Mouse (Mus musculus): ENCODE results near the gene Cyb561d2.

Gene Cyb561d2

GRCm38 (mm10) chr9:107550491-107551116, 8.6 kb upstream of the Cyb561d2 start:
- no peak for DNase-seq (ENCODE audit: low spot score in 2 of 2)

- DNase-seq (ENCODE audit: low spot score in 2 of 2): no peak
These were observed 7.5 kb upstream of the Cyb561d2 start for GRCm38 (mm10) chr9:107549297-107550074.

- no peak for DNase-seq (ENCODE audit: low spot score in 2 of 2)
These were observed 6.8 kb upstream of the Cyb561d2 start for GRCm38 (mm10) chr9:107548820-107549219.

DNA sequence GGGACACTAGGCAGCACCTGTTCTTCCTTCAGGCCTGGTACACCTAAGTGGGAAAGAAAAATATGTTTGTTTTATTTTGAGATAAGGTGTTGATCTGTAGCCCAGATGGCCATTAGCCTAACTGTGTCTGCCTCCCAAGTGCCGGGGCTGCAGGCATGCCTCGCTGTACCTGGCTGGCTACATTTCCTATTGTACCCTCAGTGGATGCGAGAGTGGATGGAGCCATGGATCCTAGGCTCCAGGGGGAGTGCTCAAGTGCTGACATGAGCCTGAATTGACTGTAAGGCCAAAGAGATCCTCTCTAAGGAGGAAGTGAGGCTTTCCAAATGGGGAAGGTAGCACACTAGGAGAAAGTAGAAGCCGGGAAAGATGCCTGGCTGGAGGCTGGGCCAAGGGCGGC, 6.0 kb upstream of the Cyb561d2 start:
- no peak for DNase-seq (ENCODE audit: low spot score in 2 of 2)

DNA sequence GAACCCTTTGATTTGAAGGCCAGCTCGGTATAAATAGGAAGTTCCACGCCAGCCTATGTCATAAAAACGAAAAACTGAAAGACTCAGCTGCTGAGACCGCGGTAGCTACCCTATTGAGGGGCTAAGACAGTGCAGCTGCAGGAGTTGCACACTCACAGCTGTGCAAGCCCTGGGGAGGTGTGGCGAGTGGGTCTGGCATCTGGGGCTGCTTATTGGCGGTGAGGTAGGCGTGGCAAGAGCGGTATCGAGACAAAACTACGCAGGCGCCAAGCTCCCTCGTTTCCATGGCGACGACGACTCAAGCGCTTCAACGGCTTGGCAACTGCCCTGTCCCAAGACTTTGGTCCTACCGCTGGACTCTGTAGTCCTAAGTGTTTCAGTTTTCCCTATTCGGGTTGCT, 5.0 kb upstream of the Cyb561d2 start, which contains the start of gene Zmynd10:
Zmynd10 (plus strand) TSS at position 273 of the 400 bp plus-strand sequence.
- peak; percentile 92 to 93 for DNase-seq (ENCODE audit: low spot score in 2 of 2)

DNA sequence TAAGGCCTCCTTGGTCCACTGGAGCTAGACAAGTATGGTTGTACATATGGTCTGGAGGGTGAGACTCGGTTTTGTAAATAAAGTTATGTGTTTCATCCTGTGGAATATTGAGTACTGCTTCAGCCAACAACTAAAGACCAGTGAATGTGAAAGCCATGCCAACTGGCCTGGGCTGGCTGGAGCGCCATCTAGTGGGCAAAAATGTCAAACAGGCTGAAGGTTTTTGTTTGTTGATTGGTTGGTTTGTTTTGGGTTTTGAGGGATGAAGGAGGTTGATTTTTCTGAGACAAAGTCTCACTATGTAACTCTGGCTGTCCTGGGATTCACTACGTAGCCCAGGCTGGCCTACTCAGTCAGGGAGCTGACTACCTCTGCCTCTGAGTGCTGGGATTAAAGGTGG, 3.6 kb upstream of the Cyb561d2 start:
- DNase-seq (ENCODE audit: low spot score in 2 of 2): peak in 1 of 2 experiments; percentile 81

GRCm38 (mm10) chr9:107545199-107545598, 3.2 kb upstream of the Cyb561d2 start:
- DNase-seq (ENCODE audit: low spot score in 2 of 2): no peak

DNA sequence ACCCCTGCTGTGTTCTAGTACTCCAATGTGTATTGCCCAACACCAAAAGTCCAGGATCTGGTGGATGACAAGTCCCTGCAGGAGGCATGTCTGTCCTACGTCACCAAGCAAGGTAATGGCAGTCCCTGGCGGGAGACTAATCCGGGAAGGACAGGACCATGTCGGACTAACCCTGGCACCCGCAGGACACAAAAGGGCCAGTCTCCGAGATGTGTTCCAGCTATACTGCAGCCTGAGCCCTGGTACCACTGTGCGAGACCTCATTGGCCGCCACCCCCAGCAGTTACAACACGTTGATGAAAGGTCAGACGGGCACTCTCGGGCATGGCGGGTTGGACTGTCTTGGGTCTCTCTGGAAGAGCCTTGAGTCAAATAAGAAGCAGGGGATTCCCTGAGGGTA, 2.7 kb upstream of the Cyb561d2 start:
- DNase-seq (ENCODE audit: low spot score in 2 of 2): no peak

- no peak for DNase-seq (ENCODE audit: low spot score in 2 of 2)
These were observed 2.3 kb upstream of the Cyb561d2 start for GRCm38 (mm10) chr9:107544196-107544700.

DNA sequence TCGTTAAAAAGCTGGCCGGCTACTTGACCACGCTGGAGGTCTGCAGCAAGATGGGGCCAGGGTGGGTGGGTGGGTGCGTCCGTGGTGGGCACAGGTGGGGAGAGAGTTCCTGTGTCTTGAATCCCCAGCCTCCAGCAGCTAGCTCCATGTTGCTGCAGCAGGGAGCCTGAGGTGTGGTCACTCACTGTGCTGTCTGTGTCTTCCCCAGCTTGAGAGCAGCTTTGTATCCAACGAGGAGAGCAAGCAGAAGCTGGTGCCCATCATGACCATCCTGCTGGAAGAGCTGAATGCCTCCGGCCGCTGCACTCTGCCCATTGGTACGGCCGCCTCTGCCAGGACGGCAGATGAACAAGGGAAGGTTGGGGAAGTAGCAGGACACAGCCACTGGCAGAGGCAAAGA, 1.3 kb upstream of the Cyb561d2 start:
- DNase-seq (ENCODE audit: low spot score in 2 of 2): no peak

GRCm38 (mm10) chr9:107542721-107543120, 728 bp upstream of the Cyb561d2 start:
- DNase-seq (ENCODE audit: low spot score in 2 of 2): no peak

GRCm38 (mm10) chr9:107542352-107542686, 326 bp upstream of the Cyb561d2 start:
- DNase-seq (ENCODE audit: low spot score in 2 of 2): no peak

- DNase-seq (ENCODE audit: low spot score in 2 of 2): no peak
These were observed 988 bp downstream of the Cyb561d2 start for GRCm38 (mm10) chr9:107541005-107541404.

DNA sequence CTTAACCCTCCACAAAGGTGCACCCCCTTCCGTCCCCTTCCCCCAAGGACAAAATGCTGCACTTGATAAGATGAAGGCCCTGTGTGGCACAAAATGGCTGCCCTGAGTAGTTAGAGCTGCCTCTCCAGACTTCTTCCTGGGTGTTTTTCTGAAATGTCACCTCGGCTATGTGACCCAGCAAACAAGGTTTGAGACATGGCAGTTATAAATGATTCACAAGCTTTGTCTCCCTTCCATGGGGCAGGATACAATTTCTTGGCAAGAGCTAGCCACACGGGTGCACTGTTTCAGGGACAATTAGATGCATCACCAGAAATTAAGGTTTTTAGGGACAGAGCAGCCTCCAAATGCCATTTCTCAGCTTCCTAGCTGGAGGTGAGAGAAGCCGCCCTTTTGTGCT, 1.6 kb downstream of the Cyb561d2 start:
- no peak for DNase-seq (ENCODE audit: low spot score in 2 of 2)

- no peak for DNase-seq (ENCODE audit: low spot score in 2 of 2)
These were observed 2.1 kb downstream of the Cyb561d2 start for GRCm38 (mm10) chr9:107539940-107540339.

- no peak for DNase-seq (ENCODE audit: low spot score in 2 of 2)
These were observed 3.3 kb downstream of the Cyb561d2 start for GRCm38 (mm10) chr9:107538711-107539110.

DNA sequence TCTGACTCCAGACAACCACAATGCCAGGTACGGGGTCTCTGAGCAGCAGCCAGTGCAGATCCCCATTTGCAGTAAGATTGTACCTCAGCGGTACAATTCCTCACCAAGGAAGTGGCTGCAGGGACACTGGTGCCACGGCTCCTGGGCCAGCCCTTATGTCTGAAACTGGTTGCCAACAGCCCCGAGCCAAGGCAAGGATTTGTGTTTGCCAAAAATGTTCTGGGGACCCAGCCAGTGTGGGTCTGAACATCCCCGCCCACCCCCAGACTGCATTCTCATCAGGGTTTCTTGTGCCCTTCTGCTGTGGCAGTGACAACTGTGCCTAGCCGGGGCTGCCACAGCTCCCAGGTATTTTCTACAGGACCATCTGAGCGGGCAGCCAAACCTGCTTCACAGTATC, 3.8 kb downstream of the Cyb561d2 start:
- DNase-seq (ENCODE audit: low spot score in 2 of 2): no peak

DNA sequence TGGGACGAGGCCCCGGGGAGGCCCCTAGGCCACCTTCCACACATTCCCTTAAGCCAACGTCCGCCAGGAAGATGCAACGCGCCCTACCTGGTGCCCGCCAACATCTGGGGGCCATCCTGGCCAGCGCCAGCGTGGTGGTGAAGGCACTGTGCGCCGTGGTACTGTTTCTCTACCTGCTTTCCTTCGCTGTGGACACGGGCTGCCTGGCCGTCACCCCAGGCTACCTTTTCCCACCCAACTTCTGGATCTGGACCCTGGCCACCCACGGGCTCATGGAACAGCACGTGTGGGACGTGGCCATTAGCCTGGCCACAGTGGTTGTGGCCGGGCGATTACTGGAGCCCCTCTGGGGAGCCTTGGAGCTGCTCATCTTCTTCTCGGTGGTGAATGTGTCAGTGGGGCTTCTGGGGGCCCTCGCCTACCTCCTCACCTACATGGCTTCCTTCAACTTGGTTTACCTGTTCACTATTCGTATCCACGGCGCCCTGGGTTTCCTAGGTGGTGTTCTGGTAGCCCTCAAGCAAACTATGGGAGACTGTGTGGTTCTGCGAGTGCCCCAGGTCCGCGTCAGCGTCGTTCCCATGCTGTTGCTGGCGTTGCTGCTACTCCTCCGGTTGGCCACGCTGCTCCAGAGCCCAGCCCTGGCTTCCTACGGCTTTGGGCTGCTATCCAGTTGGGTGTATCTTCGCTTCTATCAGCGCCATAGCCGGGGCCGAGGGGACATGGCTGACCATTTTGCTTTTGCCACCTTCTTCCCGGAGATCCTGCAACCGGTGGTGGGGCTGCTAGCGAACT, 7.4 kb downstream of the Cyb561d2 start:
- DNase-seq (ENCODE audit: low spot score in 2 of 2): no peak

- peak; percentile 88 for DNase-seq (ENCODE audit: low spot score in 2 of 2)
These were observed 8.1 kb downstream of the Cyb561d2 start, which contains the start of gene Tmem115 for GRCm38 (mm10) chr9:107533791-107534407. Gene Tmem115 (plus strand): TSS chr9:107533945.

GRCm38 (mm10) chr9:107526198-107527026, 15.6 kb downstream of the Cyb561d2 start:
- DNase-seq (ENCODE audit: low spot score in 2 of 2): peak; percentile 77 to 84

GRCm38 (mm10) chr9:107522400-107522711, 19.6 kb downstream of the Cyb561d2 start:
- no peak for DNase-seq (ENCODE audit: low spot score in 2 of 2)

All from thymus, postnatal 10 days (tissue).